Mouse (Mus musculus) limb, embryonic 15.5 days (tissue): ENCODE data around the gene Cnbd2. TPM values are rescaled to one million over a fixed set of nuclear protein-coding genes. Genes with fewer than 3 reads are reported as not detected.

ENCODE experiments used
- ATAC-seq: fragments of 200-750 bp; cut with Nextera tagmentation; 2 replicates; pipeline ENCODE4 v1.8.0; 2017; ENCODE audit warnings: low read depth, moderate TSS enrichment; ENCODE audit not compliant: insufficient number of reproducible peaks, low FRiP score, low TSS enrichment
- H3K27ac ChIP-seq: fragments of 300-500 bp; sonication (generic); 2 replicates; pipeline ENCODE4 v1.5.1; 2015; ENCODE audit warnings: moderate library complexity, mild to moderate bottlenecking, inconsistent platforms
- H3K27me3 ChIP-seq: fragments of 300-500 bp; sonication (generic); 2 replicates; pipeline ENCODE4 v1.6.1; 2015; ENCODE audit warnings: inconsistent platforms
- H3K36me3 ChIP-seq: fragments of 300-500 bp; sonication (generic); 2 replicates; pipeline ENCODE4 v1.6.1; 2015; ENCODE audit warnings: inconsistent platforms
- H3K4me1 ChIP-seq: fragments of 300-500 bp; sonication (generic); 2 replicates; pipeline ENCODE4 v1.6.1; 2015; ENCODE audit warnings: inconsistent platforms
- H3K4me2 ChIP-seq: fragments of 300-500 bp; sonication (generic); 2 replicates; pipeline ENCODE4 v1.6.1; 2015; ENCODE audit warnings: mild to moderate bottlenecking, inconsistent platforms
- H3K4me3 ChIP-seq: fragments of 300-500 bp; sonication (generic); 2 replicates; pipeline ENCODE4 v1.5.1; 2015; ENCODE audit warnings: mild to moderate bottlenecking, inconsistent platforms
- H3K9ac ChIP-seq: fragments of 300-500 bp; sonication (generic); 2 replicates; pipeline ENCODE4 v1.6.1; 2015; ENCODE audit warnings: inconsistent platforms
- H3K9me3 ChIP-seq: fragments of 300-500 bp; sonication (generic); 2 replicates; pipeline ENCODE4 v1.6.1; 2016; ENCODE audit warnings: inconsistent platforms
- WGBS: fragments of 180-500 bp; shearing (Covaris S2); methylation state at CpG from one replicate; pipeline ENCODE4 v1.1.7; 2015; 5-methylcytosine and 5-hydroxymethylcytosine counted together
- polyA plus RNA-seq: library from polyadenylated mRNA; unstranded; fragments of >200 nt; fragmentation: Nextera tagmentation; extraction: Ambion mirVana; gene quantifications from 2 replicates; pipeline ENCODE4 v1.2.1, GENCODE M21; 2015

The Cnbd2 gene
- polyA plus RNA-seq, 1 experiment from 2014 or later = 3.9 TPM

- peak overlapping the region; percentile 97 for H3K4me3 ChIP-seq
- under 1% methylated on average over 52 of the region's 53 CpGs for WGBS
Observed at GRCm38 (mm10) chr2:156311841-156312291, 233 bp upstream of the Cnbd2 start.

GRCm38 (mm10) chr2:156313153-156313552 lies 1.1 kb downstream of the Cnbd2 start:
- no peak overlapping the region for H3K9ac ChIP-seq
- no peaks in the 10 kb centered on the region for H3K9me3 ChIP-seq
- peak overlapping the region; percentile 97 for H3K4me3 ChIP-seq
- no peak for ATAC-seq
- WGBS = 61% methylated on average over 3 of the region's 3 CpGs
- H3K4me1 ChIP-seq = peaks cover 4% of the 10 kb centered on the region; the same call in 1 of the 2 replicates
- H3K4me2 ChIP-seq = peak overlapping the region; percentile 83
- no peaks in the 10 kb centered on the region for H3K27me3 ChIP-seq
- 0 out of 2 replicates have a peak, but pooled peaks cover 7% of the 10 kb centered on the region for H3K36me3 ChIP-seq
- no peak overlapping the region for H3K27ac ChIP-seq

More at GRCm38 (mm10) chr2:156311841-156312291, 233 bp upstream of the Cnbd2 start:
- no peaks in the 10 kb centered on the region for H3K27me3 ChIP-seq
- peak; percentile 74 for ATAC-seq
- H3K27ac ChIP-seq = peak overlapping the region; percentile 97
- H3K36me3 ChIP-seq = peaks cover 14% of the 10 kb centered on the region; the same call in 1 of the 2 replicates
- no peaks in the 10 kb centered on the region for H3K9me3 ChIP-seq
- H3K4me1 ChIP-seq = peaks cover 4% of the 10 kb centered on the region; the same call in 1 of the 2 replicates
- peak overlapping the region; percentile 83 for H3K4me2 ChIP-seq
- peak overlapping the region; percentile 88 for H3K9ac ChIP-seq

GRCm38 (mm10) chr2:156314811-156315210 lies 2.7 kb downstream of the Cnbd2 start:
- Histone ChIP-seq H3K9ac (no peak overlapping the region), H3K27ac (no peak overlapping the region), H3K27me3 (no peaks in the 10 kb centered on the region), H3K4me2 (no peak overlapping the region), H3K4me1 (peaks cover 4% of the 10 kb centered on the region; the same call in 1 of the 2 replicates), H3K9me3 (no peaks in the 10 kb centered on the region), H3K4me3 (no peak overlapping the region), H3K36me3 (0 out of 2 replicates have a peak, but pooled peaks cover 3% of the 10 kb centered on the region)
- no peak for ATAC-seq
- WGBS = 93% methylated on average over 6 of the region's 6 CpGs

- no peaks in the 10 kb centered on the region for H3K4me1 ChIP-seq
- no peak for ATAC-seq
- no peak overlapping the region for H3K4me2 ChIP-seq
- no peaks in the 10 kb centered on the region for H3K27me3 ChIP-seq
- no peak overlapping the region for H3K9ac ChIP-seq
- H3K9me3 ChIP-seq = no peaks in the 10 kb centered on the region
- H3K27ac ChIP-seq = no peak overlapping the region
- no peak overlapping the region for H3K4me3 ChIP-seq
- peaks cover 3% of the 10 kb centered on the region; the same call in 1 of the 2 replicates for H3K36me3 ChIP-seq
Observed at GRCm38 (mm10) chr2:156318491-156318890, 6.4 kb downstream of the Cnbd2 start.

GRCm38 (mm10) chr2:156321538-156321937 lies 9.4 kb downstream of the Cnbd2 start:
- WGBS = 80% methylated on average over 6 of the region's 6 CpGs
- H3K9me3 ChIP-seq = no peaks in the 10 kb centered on the region
- peaks cover 3% of the 10 kb centered on the region; the same call in 1 of the 2 replicates for H3K36me3 ChIP-seq
- no peak overlapping the region for H3K27ac ChIP-seq
- no peak for ATAC-seq
- H3K9ac ChIP-seq = no peak overlapping the region
- H3K27me3 ChIP-seq = no peaks in the 10 kb centered on the region
- H3K4me3 ChIP-seq = no peak overlapping the region
- no peak overlapping the region for H3K4me2 ChIP-seq
- peaks cover 4% of the 10 kb centered on the region; the same call in 1 of the 2 replicates for H3K4me1 ChIP-seq

GRCm38 (mm10) chr2:156324116-156324588 lies 12.1 kb downstream of the Cnbd2 start:
- no peaks in the 10 kb centered on the region for H3K27me3 ChIP-seq
- ATAC-seq = no peak
- H3K9ac ChIP-seq = no peak overlapping the region
- peaks cover 4% of the 10 kb centered on the region; the same call in 1 of the 2 replicates for H3K4me1 ChIP-seq
- peaks cover 3% of the 10 kb centered on the region; the same call in 1 of the 2 replicates for H3K36me3 ChIP-seq
- WGBS = 59% methylated on average over 6 of the region's 6 CpGs
- no peak overlapping the region for H3K4me2 ChIP-seq
- H3K4me3 ChIP-seq = no peak overlapping the region
- no peak overlapping the region for H3K27ac ChIP-seq
- H3K9me3 ChIP-seq = no peaks in the 10 kb centered on the region

- no peak overlapping the region for H3K9ac ChIP-seq
- no peak overlapping the region for H3K4me3 ChIP-seq
- 28% methylated on average over 5 of the region's 5 CpGs for WGBS
- H3K4me1 ChIP-seq = peaks cover 4% of the 10 kb centered on the region; the same call in 1 of the 2 replicates
- H3K36me3 ChIP-seq = peaks cover 3% of the 10 kb centered on the region; the same call in 1 of the 2 replicates
- ATAC-seq = no peak
- H3K4me2 ChIP-seq = no peak overlapping the region
- H3K9me3 ChIP-seq = no peaks in the 10 kb centered on the region
- H3K27ac ChIP-seq = no peak overlapping the region
- H3K27me3 ChIP-seq = no peaks in the 10 kb centered on the region
Observed at GRCm38 (mm10) chr2:156324681-156325080, 12.6 kb downstream of the Cnbd2 start.

GRCm38 (mm10) chr2:156330681-156331080 lies 18.6 kb downstream of the Cnbd2 start:
- Histone ChIP-seq H3K27me3 (no peaks in the 10 kb centered on the region), H3K9ac (no peak overlapping the region), H3K27ac (no peak overlapping the region), H3K9me3 (no peaks in the 10 kb centered on the region), H3K4me1 (no peaks in the 10 kb centered on the region), H3K4me2 (no peak overlapping the region), H3K36me3 (no peaks in the 10 kb centered on the region), H3K4me3 (no peak overlapping the region)
- 39% methylated on average over 1 of the region's 1 CpGs for WGBS
- no peak for ATAC-seq

GRCm38 (mm10) chr2:156331446-156331965 lies 19.4 kb downstream of the Cnbd2 start:
- no peaks in the 10 kb centered on the region for H3K4me1 ChIP-seq
- H3K9me3 ChIP-seq = no peaks in the 10 kb centered on the region
- ATAC-seq = no peak
- H3K27ac ChIP-seq = no peak overlapping the region
- no peak overlapping the region for H3K4me2 ChIP-seq
- H3K27me3 ChIP-seq = no peaks in the 10 kb centered on the region
- no peaks in the 10 kb centered on the region for H3K36me3 ChIP-seq
- WGBS = 79% methylated on average over 7 of the region's 7 CpGs
- no peak overlapping the region for H3K9ac ChIP-seq
- H3K4me3 ChIP-seq = no peak overlapping the region

- Histone ChIP-seq H3K9me3 (no peaks in the 10 kb centered on the region), H3K27ac (no peak overlapping the region), H3K4me2 (no peak overlapping the region), H3K4me1 (no peaks in the 10 kb centered on the region), H3K27me3 (no peaks in the 10 kb centered on the region), H3K9ac (no peak overlapping the region), H3K4me3 (no peak overlapping the region), H3K36me3 (no peaks in the 10 kb centered on the region)
- ATAC-seq = no peak
- WGBS = 93% methylated on average over 4 of the region's 4 CpGs
Observed at GRCm38 (mm10) chr2:156340078-156340477, 28.0 kb downstream of the Cnbd2 start.

- no peak overlapping the region for H3K9ac ChIP-seq
- WGBS = 56% methylated on average over 12 of the region's 12 CpGs
- no peaks in the 10 kb centered on the region for H3K9me3 ChIP-seq
- H3K27me3 ChIP-seq = no peaks in the 10 kb centered on the region
- no peak overlapping the region for H3K27ac ChIP-seq
- no peak for ATAC-seq
- H3K36me3 ChIP-seq = no peaks in the 10 kb centered on the region
- H3K4me3 ChIP-seq = no peak overlapping the region
- no peak overlapping the region for H3K4me2 ChIP-seq
- no peaks in the 10 kb centered on the region for H3K4me1 ChIP-seq
Observed at GRCm38 (mm10) chr2:156344775-156345532, 32.9 kb downstream of the Cnbd2 start.

GRCm38 (mm10) chr2:156348812-156349211 lies 36.7 kb downstream of the Cnbd2 start:
- ATAC-seq = no peak

More at GRCm38 (mm10) chr2:156348812-156349211, 36.7 kb downstream of the Cnbd2 start:
- H3K4me2 ChIP-seq = no peak overlapping the region
- no peak overlapping the region for H3K27ac ChIP-seq
- H3K4me1 ChIP-seq = no peaks in the 10 kb centered on the region
- WGBS = 74% methylated on average over 4 of the region's 4 CpGs
- no peak overlapping the region for H3K9ac ChIP-seq
- no peaks in the 10 kb centered on the region for H3K9me3 ChIP-seq
- H3K27me3 ChIP-seq = no peaks in the 10 kb centered on the region
- no peaks in the 10 kb centered on the region for H3K36me3 ChIP-seq
- no peak overlapping the region for H3K4me3 ChIP-seq
